Mouse (Mus musculus): ENCODE data around the gene Trappc6b.

GRCm38 (mm10) chr12:59060993-59061595 lies at the start of gene Trappc6b:
- TF ChIP-seq CTCF (IDR thresholded peaks at IDR 0.05; ENCODE audit: low read depth), result peak; percentile 18
- TF ChIP-seq EP300 (IDR thresholded peaks at IDR 0.05; ENCODE audit: low read depth), result no peak
